Mouse (Mus musculus): ENCODE measurements around the gene Rita1. TPM values are rescaled to one million over a fixed set of nuclear protein-coding genes. Genes with fewer than 3 reads are reported as not detected.

Rita1 gene
- total and polyA plus RNA-seq, 3 experiments: 18.1 to 22.1 TPM; not detected in 1

DNA sequence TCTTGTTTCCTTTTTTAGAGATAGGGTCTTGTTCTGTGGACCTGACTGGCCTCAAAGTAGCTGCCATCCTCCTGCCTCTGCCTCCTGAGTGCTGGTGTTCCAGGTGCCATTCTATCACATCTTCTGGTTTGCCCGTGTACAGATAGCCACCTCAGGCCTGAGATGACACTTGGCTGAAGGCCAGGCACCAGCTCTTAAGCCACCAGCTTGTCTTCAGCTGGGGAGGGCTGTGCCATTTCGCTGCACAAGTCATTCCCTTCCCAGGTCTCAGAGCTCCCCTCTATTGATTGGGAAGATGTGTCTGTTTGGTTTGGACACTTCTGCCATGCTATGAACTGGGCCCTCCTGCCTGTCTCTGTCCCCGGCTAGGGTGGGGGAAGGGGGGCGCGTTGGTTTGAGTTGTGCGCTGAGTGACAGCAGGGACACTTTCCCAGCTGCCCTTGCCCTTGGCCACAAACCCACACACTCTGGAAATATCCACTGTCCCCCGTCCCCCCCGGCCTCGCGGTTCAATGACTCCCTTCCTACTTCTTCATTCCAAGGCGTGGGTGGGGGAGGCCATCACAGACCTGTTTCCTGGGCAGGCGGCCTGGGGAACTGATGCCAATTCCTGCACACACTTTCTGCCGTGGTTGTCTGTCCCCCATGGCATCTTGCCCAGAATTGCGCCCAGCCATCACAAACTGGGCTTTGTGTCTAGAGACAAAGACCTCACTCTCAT, 31.1 kb upstream of the Rita1 start:
- Histone ChIP-seq H3K27ac (ENCODE audit: control insufficient read depth, low read depth, low read length) (no peak overlapping the region), H3K36me3 (ENCODE audit: control insufficient read depth in 1 of 2, insufficient read depth in 2 of 2, low read length in 2 of 2) (peaks cover 0 to 10% of the 10 kb centered on the region in 2 experiments; a peak in 2 of 4 replicates), H3K9ac (ENCODE audit: control insufficient read depth, low read depth, low read length, poor library complexity, severe bottlenecking) (no peak overlapping the region), H3K4me3 (ENCODE audit: control insufficient read depth in 1 of 2, insufficient read depth in 1 of 2, low read depth in 2 of 2, low read length in 2 of 2) (no peak overlapping the region), H3K79me2 (ENCODE audit: control insufficient read depth, insufficient read depth, low read length, poor library complexity) (no peaks in the 10 kb centered on the region), H3K4me1 (ENCODE audit: control insufficient read depth in 1 of 2, insufficient read depth in 2 of 2, low read length in 2 of 2) (peaks cover 0 to 21% of the 10 kb centered on the region in 2 experiments; a peak in 3 of 4 replicates), H3K27me3 (ENCODE audit: control insufficient read depth in 1 of 2, insufficient read depth in 2 of 2, low read length in 2 of 2) (no peaks in the 10 kb centered on the region; a peak in 2 of 4 replicates), H3K9me3 (replicated peaks; ENCODE audit: insufficient read depth, low read length) (no peaks in the 10 kb centered on the region)
- TF ChIP-seq TAL1 (IDR thresholded peaks at IDR 0.05; ENCODE audit: low read length) (no peak), ELF1 (IDR thresholded peaks at IDR 0.05; ENCODE audit: low read depth, low read length) (no peak), HCFC1 (IDR thresholded peaks at IDR 0.05; ENCODE audit: low read depth, low read length) (no peak), RAD21 (IDR thresholded peaks at IDR 0.05; ENCODE audit: low read depth, low read length) (no peak), UBTF (IDR thresholded peaks at IDR 0.05; ENCODE audit: borderline replicate concordance, insufficient read depth, low read depth, low read length) (no peak), NELFE (IDR thresholded peaks at IDR 0.05; ENCODE audit: low read depth, low read length) (no peak), KAT2A (conservative IDR thresholded peaks at IDR 0.05; ENCODE audit: low read depth, low read length) (no peak), CHD1 (IDR thresholded peaks at IDR 0.05; ENCODE audit: low read depth, low read length) (no peak), CHD2 (IDR thresholded peaks at IDR 0.05; ENCODE audit: low read length) (no peak), GABPA (IDR thresholded peaks at IDR 0.05; ENCODE audit: low read depth, low read length) (no peak), ZNF384 (IDR thresholded peaks at IDR 0.05; ENCODE audit: low read depth, low read length) (no peak), ZKSCAN1 (IDR thresholded peaks at IDR 0.05; ENCODE audit: low read depth, low read length) (no peak), USF2 (IDR thresholded peaks at IDR 0.05; ENCODE audit: borderline replicate concordance in 1 of 2, insufficient read depth in 1 of 2, low read depth in 1 of 2, low read length in 2 of 2) (no peak), MXI1 (IDR thresholded peaks at IDR 0.05; ENCODE audit: low read depth, low read length) (no peak), MEF2A (IDR thresholded peaks at IDR 0.05; ENCODE audit: extremely low read depth, insufficient replicate concordance, low read depth, low read length, poor library complexity, severe bottlenecking) (no peak), E2F4 (IDR thresholded peaks at IDR 0.05; ENCODE audit: borderline replicate concordance, low read depth, low read length) (no peak), POLR2AphosphoS5 (IDR thresholded peaks at IDR 0.05; ENCODE audit: borderline replicate concordance, low read depth, low read length) (no peak), MYB (IDR thresholded peaks at IDR 0.05; ENCODE audit: low read depth, low read length) (no peak), MAZ (IDR thresholded peaks at IDR 0.05; ENCODE audit: low read depth, low read length) (no peak)
- DNase-seq (ENCODE audit: low read depth, low spot score): no peak
